Mouse (Mus musculus) heart, postnatal 0 days (tissue): ENCODE measurements around the gene Upb1. TPM values are rescaled to one million over a fixed set of nuclear protein-coding genes. Genes with fewer than 3 reads are reported as not detected.

Experiments
- ATAC-seq: fragments of 200-750 bp; cut with Nextera tagmentation; 2 replicates; pipeline ENCODE4 v1.8.0; 2017; ENCODE audit warnings: low read depth, moderate number of reproducible peaks, moderate library complexity; ENCODE audit not compliant: insufficient read depth
- DNase-seq: peaks from one replicate; pipeline ENCODE4 v3.0.0-alpha.2; 2016; ENCODE audit warnings: low spot score
- H3K27ac ChIP-seq: fragments of 300-500 bp; sonication (generic); 2 replicates; pipeline ENCODE4 v1.5.1; 2014; ENCODE audit warnings: low read depth, mild to moderate bottlenecking
- H3K27me3 ChIP-seq: fragments of 300-500 bp; sonication (generic); 2 replicates; pipeline ENCODE4 v1.6.1; 2014; ENCODE audit warnings: low read length, mixed read lengths; ENCODE audit not compliant: control insufficient read depth, insufficient read depth
- H3K36me3 ChIP-seq: fragments of 300-500 bp; sonication (generic); replicated peaks from 2 replicates; pipeline ENCODE4 v1.6.1; 2014; ENCODE audit warnings: low read length, mixed read lengths; ENCODE audit not compliant: control insufficient read depth, insufficient read depth
- H3K4me1 ChIP-seq: fragments of 300-500 bp; sonication (generic); 2 replicates; pipeline ENCODE4 v1.6.1; 2014; ENCODE audit warnings: antibody characterized with exemption; ENCODE audit not compliant: control insufficient read depth, insufficient read depth
- H3K4me2 ChIP-seq: fragments of 300-500 bp; sonication (generic); 2 replicates; pipeline ENCODE4 v1.6.1; 2014; ENCODE audit warnings: low read depth, mild to moderate bottlenecking, low read length, moderate library complexity
- H3K4me3 ChIP-seq: fragments of 300-500 bp; sonication (generic); 2 replicates; pipeline ENCODE4 v1.5.1; 2014; ENCODE audit warnings: low read depth, low read length
- H3K9ac ChIP-seq: fragments of 300-500 bp; sonication (generic); replicated peaks from 2 replicates; pipeline ENCODE4 v1.6.1; 2014; ENCODE audit warnings: low read depth, low read length, mixed read lengths
- H3K9me3 ChIP-seq: fragments of 300-500 bp; sonication (generic); replicated peaks from 2 replicates; pipeline ENCODE4 v1.6.1; 2016; ENCODE audit warnings: low read length; ENCODE audit not compliant: control insufficient read depth
- CTCF ChIP-seq: IDR thresholded peaks from 2 replicates; pipeline ENCODE4 v1.5.1; 2016; ENCODE audit warnings: antibody characterized with exemption, control low read depth, low read depth
- EP300 ChIP-seq: IDR thresholded peaks from 2 replicates; pipeline ENCODE4 v1.6.1; 2016; ENCODE audit warnings: antibody characterized with exemption, low read depth
- WGBS: fragments of 180-500 bp; shearing (Covaris S2); extraction: QIAGEN DNeasy Blood & Tissue Kit; methylation state at CpG from one replicate; pipeline ENCODE4 v1.1.7; 2014; 5-methylcytosine and 5-hydroxymethylcytosine counted together
- polyA plus RNA-seq: library from polyadenylated mRNA; unstranded; fragments of >200 nt; fragmentation: Nextera tagmentation; extraction: Ambion mirVana; gene quantifications from 2 replicates; pipeline ENCODE4 v1.2.1, GENCODE M21; 2015
- total RNA-seq: library from RNA; depleted of rRNA; stranded (reverse); fragments of >200 nt; gene quantifications from 2 replicates; pipeline ENCODE4 v1.2.3, GENCODE M21; 2014; ENCODE audit warnings: low replicate concordance; rRNA removed

Upb1 gene
- total and polyA plus RNA-seq, 2 experiments from 2014 or later, result 1.1 TPM; not detected in 1

GRCm38 (mm10) chr10:75484767-75485166, 83.9 kb downstream of the Upb1 start:
- DNase-seq (no peak), ATAC-seq (no peak)
- Histone ChIP-seq H3K9me3 (no peaks in the 10 kb centered on the region), H3K27ac (no peak overlapping the region), H3K27me3 (no peaks in the 10 kb centered on the region), H3K4me2 (no peak overlapping the region), H3K36me3 (no peaks in the 10 kb centered on the region), H3K4me3 (no peak overlapping the region), H3K9ac (no peak overlapping the region), H3K4me1 (0 out of 2 replicates have a peak, but pooled peaks cover 4% of the 10 kb centered on the region)
- TF ChIP-seq EP300 (no peak), CTCF (no peak)
- WGBS, result 60% methylated on average over 6 of the region's 6 CpGs

GRCm38 (mm10) chr10:75486086-75486979, 85.4 kb downstream of the Upb1 start:
- DNase-seq, result peak; percentile 85
- no peaks in the 10 kb centered on the region for H3K36me3 ChIP-seq
- 0 out of 2 replicates have a peak, but pooled peaks cover 4% of the 10 kb centered on the region for H3K4me1 ChIP-seq
- no peaks in the 10 kb centered on the region for H3K27me3 ChIP-seq
- H3K4me3 ChIP-seq, result no peak overlapping the region
- peak; percentile 47; the same call in 1 of the 2 replicates for ATAC-seq
- TF ChIP-seq CTCF, result peak; percentile 93
- TF ChIP-seq EP300, result no peak
- H3K27ac ChIP-seq, result no peak overlapping the region
- no peak overlapping the region for H3K4me2 ChIP-seq
- WGBS, result 47% methylated on average over 9 of the region's 9 CpGs
- no peaks in the 10 kb centered on the region for H3K9me3 ChIP-seq
- no peak overlapping the region for H3K9ac ChIP-seq

- 52% methylated on average over 3 of the region's 3 CpGs for WGBS
- TF ChIP-seq EP300 (no peak), CTCF (no peak)
- 0 out of 2 replicates have a peak, but pooled peaks cover 4% of the 10 kb centered on the region for H3K4me1 ChIP-seq
Observed at GRCm38 (mm10) chr10:75487131-75487530, 86.2 kb downstream of the Upb1 start.

GRCm38 (mm10) chr10:75489522-75489921, 88.6 kb downstream of the Upb1 start:
- TF ChIP-seq EP300 (no peak), CTCF (no peak)
- ATAC-seq (no peak), DNase-seq (peak; percentile 27)
- Histone ChIP-seq H3K27me3 (no peaks in the 10 kb centered on the region), H3K36me3 (no peaks in the 10 kb centered on the region), H3K27ac (no peak overlapping the region), H3K4me3 (no peak overlapping the region), H3K4me1 (0 out of 2 replicates have a peak, but pooled peaks cover 4% of the 10 kb centered on the region), H3K9me3 (no peaks in the 10 kb centered on the region), H3K4me2 (no peak overlapping the region), H3K9ac (no peak overlapping the region)
- 22% methylated on average over 2 of the region's 2 CpGs for WGBS

More at GRCm38 (mm10) chr10:75487131-75487530, 86.2 kb downstream of the Upb1 start:
- H3K36me3 ChIP-seq, result no peaks in the 10 kb centered on the region
- no peaks in the 10 kb centered on the region for H3K27me3 ChIP-seq
- H3K4me3 ChIP-seq, result no peak overlapping the region
- ATAC-seq (no peak), DNase-seq (no peak)
- no peak overlapping the region for H3K4me2 ChIP-seq
- H3K9me3 ChIP-seq, result no peaks in the 10 kb centered on the region
- no peak overlapping the region for H3K9ac ChIP-seq
- H3K27ac ChIP-seq, result no peak overlapping the region

GRCm38 (mm10) chr10:75490731-75491130, 89.8 kb downstream of the Upb1 start:
- no peaks in the 10 kb centered on the region for H3K9me3 ChIP-seq
- DNase-seq (no peak), ATAC-seq (no peak)
- H3K27me3 ChIP-seq, result no peaks in the 10 kb centered on the region
- no peak overlapping the region for H3K4me3 ChIP-seq
- TF ChIP-seq CTCF (no peak), EP300 (no peak)
- no peaks in the 10 kb centered on the region for H3K36me3 ChIP-seq
- H3K27ac ChIP-seq, result no peak overlapping the region
- H3K9ac ChIP-seq, result no peak overlapping the region
- WGBS, result 83% methylated on average over 2 of the region's 2 CpGs
- peaks cover 11% of the 10 kb centered on the region; the same call in 1 of the 2 replicates for H3K4me1 ChIP-seq
- H3K4me2 ChIP-seq, result no peak overlapping the region

Other genes starting within 250 kb of the Upb1 start
- gene Specc1l, start 189.0 kb upstream of the Upb1 start, total RNA-seq, result 23.4 and 28.5 TPM in 2 replicates
- gene Specc1l, start 189.0 kb upstream of the Upb1 start, polyA plus RNA-seq, result 11.4 and 13.3 TPM in 2 replicates
- gene Adora2a, start 84.2 kb upstream of the Upb1 start, total RNA-seq, result 15.8 and 51.3 TPM in 2 replicates
- gene Adora2a, start 84.2 kb upstream of the Upb1 start, polyA plus RNA-seq, result 3.6 and 4.4 TPM in 2 replicates
- gene Snrpd3, start 116.4 kb downstream of the Upb1 start, total RNA-seq, result 10.8 and 10.9 TPM in 2 replicates
- 65.4 and 68.5 TPM in 2 replicates for gene Snrpd3, start 116.4 kb downstream of the Upb1 start, polyA plus RNA-seq
- 113 and 117 TPM in 2 replicates for gene Gucd1, start 116.9 kb downstream of the Upb1 start, total RNA-seq
- gene Gucd1, start 116.9 kb downstream of the Upb1 start, polyA plus RNA-seq, result 25.4 and 28.0 TPM in 2 replicates
- 0.23 and 2.9 TPM in 2 replicates for gene Lrrc75b, start 159.2 kb downstream of the Upb1 start, total RNA-seq
- 0.81 and 0.83 TPM in 2 replicates for gene Lrrc75b, start 159.2 kb downstream of the Upb1 start, polyA plus RNA-seq
- 0.81 TPM in 1 of 2 replicates, not detected in the other for gene Ggt1, start 160.5 kb downstream of the Upb1 start, total RNA-seq
- 0.29 and 0.37 TPM in 2 replicates for gene Ggt1, start 160.5 kb downstream of the Upb1 start, polyA plus RNA-seq
- 17.8 and 53.4 TPM in 2 replicates for gene Ggt5, start 188.2 kb downstream of the Upb1 start, total RNA-seq
- 6.7 and 7.6 TPM in 2 replicates for gene Ggt5, start 188.2 kb downstream of the Upb1 start, polyA plus RNA-seq
- gene Susd2, start 242.9 kb downstream of the Upb1 start, total RNA-seq, result 6.1 and 7.9 TPM in 2 replicates
- 3.6 and 4.1 TPM in 2 replicates for gene Susd2, start 242.9 kb downstream of the Upb1 start, polyA plus RNA-seq